Mouse (Mus musculus): ENCODE measurements around the gene Grb10.

DNA sequence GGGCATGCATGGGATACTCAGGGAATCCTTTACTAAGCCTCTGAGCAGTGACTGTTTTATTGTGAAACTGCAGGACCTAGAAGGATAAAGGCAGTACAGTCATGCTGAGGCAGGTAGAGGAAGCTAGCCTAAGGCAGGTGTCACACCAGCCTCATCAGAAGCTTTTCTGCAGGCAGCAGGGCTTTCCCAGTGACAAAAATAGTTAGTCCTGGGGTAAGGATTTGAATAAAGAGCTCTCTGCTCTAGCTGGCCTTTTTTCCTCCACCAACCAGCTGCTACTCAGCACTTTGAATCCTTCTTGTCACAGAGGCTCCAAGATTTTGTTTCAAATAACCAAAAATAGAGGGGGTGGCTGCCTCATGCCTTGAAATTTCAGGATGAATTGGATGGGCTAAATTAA, 82.7 kb downstream of the Grb10 start:
- TF ChIP-seq CTCF (conservative IDR thresholded peaks at IDR 0.05; ENCODE audit: insufficient read depth, insufficient read length, low read depth, low read length) (no peak), POLR2A (IDR thresholded peaks at IDR 0.05; ENCODE audit: low read depth, low read length) (no peak)

Data from kidney, adult 2 months (tissue).